Mouse (Mus musculus) spleen, postnatal 36 days (tissue): ENCODE measurements at regions not wholly inside any gene's neighbourhood (a gene's known extent, or its start where the extent isn't known, plus 50 kb on each side); places are given as distances from the start of the nearest gene placed in this dataset.

Source experiments
- DNase-seq, 2 experiments: peaks; one replicate each; pipeline ENCODE4 v3.0.0; 2022; ENCODE audit warnings: low spot score in 2 of 2, mixed read lengths in 1 of 2

DNA sequence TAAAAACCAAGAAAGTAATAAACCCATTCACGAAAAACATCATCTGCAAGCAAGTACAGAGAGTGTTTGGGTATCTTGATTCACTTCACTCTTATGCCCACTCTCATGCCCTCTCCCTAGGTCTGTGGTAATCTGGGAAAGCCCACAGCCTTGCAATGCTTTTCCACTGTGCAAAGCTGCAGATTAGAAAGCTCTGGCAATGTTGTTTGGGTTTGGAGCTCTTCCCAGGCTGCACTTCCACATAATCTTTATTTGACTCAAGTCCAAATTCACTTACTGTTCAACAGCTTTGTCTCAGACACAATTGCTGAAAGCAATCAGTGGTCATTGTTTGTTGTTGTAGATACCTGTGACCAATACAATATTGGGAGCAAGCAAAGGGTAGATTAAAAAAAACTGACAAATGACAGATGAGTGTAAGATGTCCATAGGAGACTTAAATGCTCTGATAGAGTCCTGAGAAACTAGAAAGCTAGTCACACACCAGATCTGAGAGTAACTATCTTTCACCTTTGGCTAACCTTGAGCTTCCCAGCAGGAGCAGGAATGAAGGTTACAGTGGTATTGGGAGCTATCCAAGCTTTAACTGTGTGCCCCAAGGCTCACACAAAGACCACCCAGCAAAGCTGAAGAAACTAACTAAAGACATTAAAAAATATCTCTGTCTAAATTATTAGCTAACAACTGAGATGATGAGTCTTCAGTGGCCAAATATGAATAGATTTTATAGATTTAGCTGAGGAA is 325.7 kb upstream of the Klf12 start:
- no peak for DNase-seq

DNA sequence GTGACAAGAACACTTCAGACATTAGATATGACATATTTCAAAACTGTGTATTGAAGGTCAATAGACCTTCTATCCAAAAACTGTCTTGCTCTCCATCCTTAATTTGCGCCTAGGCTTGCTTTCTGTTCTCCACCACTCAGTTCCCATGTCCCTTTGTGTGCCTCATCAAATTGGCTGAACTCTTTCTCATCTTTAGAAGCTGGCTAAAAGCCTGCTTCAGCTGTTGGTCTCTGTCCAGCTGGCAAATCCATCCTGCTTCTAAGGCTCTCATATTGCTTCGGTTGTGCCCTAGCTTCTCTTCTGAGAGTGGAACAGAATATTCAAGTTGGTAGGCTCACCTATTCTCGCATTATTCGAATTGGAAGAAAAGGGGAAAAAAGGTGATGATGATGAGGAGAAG is 322.6 kb upstream of the Klf12 start:
- DNase-seq = no peak

DNA sequence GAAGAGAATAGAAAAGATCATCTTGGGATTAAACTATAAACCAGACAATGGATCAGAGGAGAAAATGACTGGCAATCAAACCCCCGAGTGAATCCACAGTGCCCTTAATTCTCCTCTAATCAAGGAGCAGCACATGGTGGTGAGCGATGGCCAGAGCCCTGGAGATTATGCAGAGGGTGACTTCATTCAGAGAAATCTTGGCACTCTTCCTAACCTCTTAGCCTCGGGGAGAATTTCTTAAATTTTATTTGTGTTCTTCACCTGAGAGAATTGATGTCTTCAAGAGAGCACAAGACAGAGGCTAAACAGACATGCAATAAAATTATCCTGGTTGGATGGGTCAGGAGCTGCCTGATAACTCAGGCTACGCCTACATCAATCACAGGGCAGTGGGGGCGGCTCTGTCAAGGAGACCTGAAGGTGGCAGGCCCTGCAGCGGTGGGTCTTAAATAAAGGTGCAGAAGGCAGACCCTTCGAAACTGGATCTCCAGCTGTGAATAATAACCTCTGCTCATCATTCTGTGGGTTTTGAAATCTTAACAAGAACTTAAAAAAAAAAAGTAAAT is 316.5 kb upstream of the Klf12 start:
- DNase-seq = no peak

DNA sequence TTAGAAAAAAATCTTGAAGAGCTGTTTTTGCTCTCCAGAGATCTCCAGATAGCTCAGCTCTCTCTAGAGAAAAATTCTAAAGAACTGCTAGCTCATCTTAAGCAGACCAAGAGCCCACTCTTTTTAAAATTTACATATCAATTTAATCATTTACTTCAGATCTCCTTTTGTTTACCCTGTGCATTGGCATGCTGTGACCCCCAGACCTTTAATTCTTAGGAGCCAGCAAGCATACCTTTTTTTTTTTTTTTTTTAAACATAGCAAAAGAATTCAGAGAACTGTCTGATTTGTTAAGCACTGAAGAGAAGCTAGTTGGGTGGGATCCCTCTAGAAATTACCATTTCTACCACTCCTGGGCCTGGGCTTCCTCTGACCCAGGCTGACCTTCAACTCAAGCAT is 285.5 kb upstream of the Klf12 start:
- no peak for DNase-seq

DNA sequence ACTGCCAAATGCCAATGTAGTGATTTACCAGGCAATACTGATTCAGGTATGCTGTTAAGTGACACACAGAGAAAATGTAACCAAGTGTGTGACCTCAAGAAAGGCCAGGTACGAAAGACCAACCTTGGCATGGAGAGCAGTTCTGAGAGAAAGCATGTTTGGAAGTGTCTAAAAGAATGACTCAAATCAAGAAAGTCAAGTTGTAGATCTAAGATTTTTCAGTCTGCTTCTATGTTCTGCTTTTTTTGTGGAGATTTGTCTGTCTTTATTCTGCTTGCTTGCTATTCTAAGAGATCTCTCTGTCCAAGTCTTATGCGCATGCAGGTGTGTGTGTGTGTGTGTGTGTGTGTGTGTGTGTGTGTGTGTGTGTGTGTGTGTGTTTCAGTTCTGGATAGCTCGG is 277.4 kb upstream of the Klf12 start:
- DNase-seq = no peak

GRCm38 (mm10) chr14:100558378-100558777 is 273.9 kb upstream of the Klf12 start:
- DNase-seq = no peak

- DNase-seq = no peak
These were observed 268.0 kb upstream of the Klf12 start for GRCm38 (mm10) chr14:100552466-100552865.

DNA sequence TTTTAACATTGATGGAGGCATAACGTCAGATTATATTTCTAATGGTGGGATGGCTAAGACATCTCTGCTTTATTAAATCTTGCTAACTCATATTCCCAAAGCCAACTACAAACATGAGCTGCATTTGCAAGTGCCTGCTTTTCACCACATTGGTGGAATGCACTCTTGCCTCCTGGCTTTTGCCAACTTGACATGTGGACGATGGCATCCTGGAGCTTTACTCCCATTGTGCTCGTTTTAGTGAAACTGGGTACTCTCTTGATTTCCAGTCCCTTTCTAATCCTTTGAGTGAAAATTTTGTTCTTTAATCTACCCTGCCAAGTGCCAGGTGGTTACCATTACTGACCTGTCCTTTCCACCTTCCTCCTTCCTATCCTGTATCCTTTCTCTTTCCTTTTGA is 265.8 kb upstream of the Klf12 start:
- no peak for DNase-seq

GRCm38 (mm10) chr14:100530217-100530616 is 245.7 kb upstream of the Klf12 start:
- no peak for DNase-seq

- DNase-seq = no peak
These were observed 245.3 kb upstream of the Klf12 start for GRCm38 (mm10) chr14:100529758-100530157.

DNA sequence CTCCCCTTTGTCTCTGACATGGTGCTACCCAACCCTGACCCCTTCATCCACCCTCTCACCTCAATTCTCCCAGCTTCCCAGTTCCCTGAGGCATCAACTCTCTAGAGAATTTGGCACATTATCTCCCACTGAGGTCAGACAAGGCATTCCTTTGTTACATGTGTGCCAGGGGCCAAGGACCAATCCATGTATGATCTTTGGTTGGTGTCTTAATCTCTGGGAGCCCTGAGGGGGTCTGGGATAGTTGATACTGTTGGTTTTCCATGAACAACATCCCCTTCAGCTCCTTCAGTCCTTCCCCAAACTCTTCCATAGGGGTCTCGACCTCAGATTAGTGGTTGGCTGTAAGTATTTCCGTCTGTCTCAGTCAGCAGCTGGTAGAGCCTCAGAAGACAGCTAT is 224.9 kb upstream of the Klf12 start:
- DNase-seq = no peak

- DNase-seq = no peak
These were observed 223.6 kb upstream of the Klf12 start for GRCm38 (mm10) chr14:100508087-100508486.

GRCm38 (mm10) chr14:100507616-100508015 is 223.1 kb upstream of the Klf12 start:
- DNase-seq = no peak

DNA sequence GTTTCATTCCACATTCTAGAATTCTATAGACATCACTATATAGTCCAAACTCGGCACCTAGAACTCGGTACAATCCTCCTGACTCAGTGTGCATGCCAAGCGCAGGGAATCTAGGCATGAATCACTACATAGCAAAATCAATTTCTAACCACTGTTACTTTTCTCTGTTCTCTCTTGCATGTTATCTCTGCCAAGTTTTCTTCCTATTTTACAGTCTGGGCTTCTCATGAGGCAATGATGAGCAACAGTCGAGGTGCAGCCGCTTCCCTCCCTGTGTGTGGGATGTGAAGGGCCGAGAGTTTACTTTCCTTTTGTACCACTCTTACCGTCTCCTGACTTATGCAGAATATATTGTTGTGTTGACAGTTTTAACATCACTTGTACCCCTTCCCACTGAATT is 204.4 kb upstream of the Klf12 start:
- DNase-seq = no peak

- DNase-seq = no peak
These were observed 201.0 kb upstream of the Klf12 start for GRCm38 (mm10) chr14:100485489-100485888.

GRCm38 (mm10) chr14:100484101-100484500 is 199.6 kb upstream of the Klf12 start:
- no peak for DNase-seq

- DNase-seq = no peak
These were observed 193.3 kb upstream of the Klf12 start for GRCm38 (mm10) chr14:100477595-100478380.

- DNase-seq = no peak
These were observed 183.8 kb upstream of the Klf12 start for GRCm38 (mm10) chr14:100468311-100468710.

GRCm38 (mm10) chr14:100462321-100462720 is 177.8 kb upstream of the Klf12 start:
- DNase-seq = no peak

DNA sequence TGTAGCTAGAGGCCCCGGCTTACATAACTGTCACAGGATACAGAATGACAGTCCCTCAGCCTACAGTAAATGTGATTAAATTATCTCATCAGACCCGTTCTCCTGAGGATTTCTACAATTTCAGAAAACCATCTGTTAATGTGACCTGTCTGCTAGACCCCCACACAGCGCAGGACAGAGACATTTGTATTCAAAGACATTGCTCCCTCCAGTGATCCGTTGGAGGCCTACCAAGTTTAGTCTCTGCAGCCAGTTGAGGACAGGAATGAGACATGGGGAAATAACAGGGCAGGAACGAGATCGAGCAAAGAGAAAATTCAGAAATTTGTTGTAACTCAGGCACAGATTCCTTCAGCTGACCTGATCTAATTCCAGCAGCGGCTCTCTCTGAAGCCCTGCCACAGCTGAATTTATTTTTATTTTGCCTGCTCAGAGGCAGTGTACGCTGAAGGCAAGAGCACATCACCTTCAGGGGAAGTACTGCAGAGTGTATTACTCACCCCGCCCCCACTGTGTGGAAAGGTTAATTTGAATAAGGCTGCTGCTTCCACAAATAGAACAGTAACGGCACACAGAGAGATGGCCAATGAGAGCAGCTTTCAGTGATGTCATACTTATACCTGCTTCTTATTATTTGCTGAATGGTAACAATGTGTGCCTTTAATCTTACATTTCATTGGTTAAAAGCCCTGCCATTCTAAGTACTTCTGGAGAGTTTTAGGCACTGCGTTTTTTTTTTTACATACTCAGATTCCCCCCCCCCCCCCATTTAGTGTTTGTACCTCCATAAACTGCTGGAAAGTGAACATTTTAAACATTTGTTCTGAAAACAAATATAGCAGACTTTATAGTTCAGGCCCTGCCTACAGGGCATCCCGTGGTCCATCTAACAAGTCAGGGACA is 176.9 kb upstream of the Klf12 start:
- DNase-seq = peak; percentile 75 to 78

- DNase-seq = no peak
These were observed 175.3 kb upstream of the Klf12 start for GRCm38 (mm10) chr14:100459601-100460290.
